Mouse (Mus musculus) 3134 (cell line): Measurements from ENCODE around the gene Chkb.

Experiments used
- DNase-seq: peaks from one replicate; pipeline ENCODE4 v3.0.0-alpha.2; 2011; ENCODE audit warnings: low spot score; ENCODE audit not compliant: insufficient read length; ENCODE audit errors: extremely low read depth

Chkb gene

GRCm38 (mm10) chr15:89404831-89405623, 24.7 kb downstream of the Chkb start:
- DNase-seq = no peak

GRCm38 (mm10) chr15:89402471-89402870, 27.2 kb downstream of the Chkb start:
- no peak for DNase-seq

DNA sequence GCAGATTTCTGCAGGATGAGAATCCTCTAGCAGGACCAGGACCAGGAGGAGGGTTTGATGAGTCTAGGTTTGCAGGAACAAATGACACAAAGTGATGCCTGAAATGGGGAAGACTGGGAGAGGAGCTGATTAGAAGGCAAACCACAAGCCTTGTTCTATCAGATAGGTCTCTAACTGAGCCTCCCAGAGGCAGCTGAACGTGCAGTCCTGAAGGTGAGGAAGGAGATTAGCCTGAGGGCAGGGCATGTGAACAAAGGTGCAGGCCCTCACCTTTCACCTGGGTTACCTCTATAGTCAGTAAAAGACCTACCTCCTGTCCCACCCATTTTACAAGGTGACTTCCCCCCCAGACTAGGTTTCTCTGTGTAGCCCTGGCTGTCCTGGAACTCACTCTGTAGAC, 30.0 kb downstream of the Chkb start:
- no peak for DNase-seq

DNA sequence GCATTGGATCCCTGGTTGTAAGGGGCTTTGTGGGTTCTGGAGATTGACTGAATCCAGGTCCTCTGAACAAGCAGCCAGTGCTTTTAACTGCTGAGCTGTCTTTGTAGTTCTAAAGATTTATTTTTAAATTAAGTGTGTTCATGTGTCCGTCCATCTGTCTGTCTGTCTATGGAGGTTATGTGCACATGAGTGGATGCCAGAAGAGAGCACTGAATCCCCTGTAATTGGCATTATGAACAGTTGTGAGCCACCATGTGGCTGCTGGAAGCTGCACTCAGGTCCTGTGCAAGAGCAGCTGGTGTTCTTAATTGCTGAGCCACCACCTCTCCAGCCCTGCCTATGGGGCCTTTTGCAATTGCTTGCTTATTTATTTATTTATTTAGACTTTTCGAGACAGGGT, 31.6 kb downstream of the Chkb start:
- no peak for DNase-seq

DNA sequence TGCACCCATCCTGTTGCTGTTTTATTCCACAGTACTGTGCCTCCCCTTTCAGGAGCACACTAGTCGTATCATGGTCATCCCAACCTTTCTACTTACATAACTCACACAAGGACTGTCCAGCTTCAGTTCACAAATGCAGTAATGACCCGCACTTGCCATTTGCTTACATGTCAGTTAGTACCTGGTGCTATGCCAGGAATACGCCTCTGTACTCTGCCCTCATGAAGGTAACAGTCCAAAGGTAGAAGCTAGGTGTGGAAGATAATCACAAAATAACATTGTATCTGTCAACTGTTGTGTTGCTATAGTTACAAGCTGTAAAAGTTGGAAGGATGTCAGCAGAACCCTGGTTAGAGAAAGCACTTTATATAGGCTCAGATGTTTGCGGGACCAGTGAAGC, 32.8 kb downstream of the Chkb start:
- no peak for DNase-seq

DNA sequence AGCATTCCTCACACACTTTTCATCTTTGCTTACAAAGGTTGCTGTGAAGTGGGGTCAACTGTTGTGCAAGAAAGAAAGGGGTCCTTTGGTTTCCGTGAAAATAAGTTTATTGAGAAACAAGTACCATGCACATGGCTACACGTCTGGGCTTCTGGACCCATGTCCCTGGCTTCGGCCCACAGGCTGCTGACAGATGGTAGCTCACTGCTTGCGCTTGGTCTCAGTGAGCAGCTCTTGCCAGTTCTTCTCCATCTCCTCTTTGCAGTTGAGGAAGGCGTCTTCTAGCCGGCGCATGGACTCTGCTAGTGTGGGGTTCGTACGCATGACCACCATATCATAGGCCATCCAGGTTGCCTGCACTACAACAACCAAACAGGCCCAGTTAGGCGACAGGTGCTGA, 39.6 kb downstream of the Chkb start:
- no peak for DNase-seq

DNA sequence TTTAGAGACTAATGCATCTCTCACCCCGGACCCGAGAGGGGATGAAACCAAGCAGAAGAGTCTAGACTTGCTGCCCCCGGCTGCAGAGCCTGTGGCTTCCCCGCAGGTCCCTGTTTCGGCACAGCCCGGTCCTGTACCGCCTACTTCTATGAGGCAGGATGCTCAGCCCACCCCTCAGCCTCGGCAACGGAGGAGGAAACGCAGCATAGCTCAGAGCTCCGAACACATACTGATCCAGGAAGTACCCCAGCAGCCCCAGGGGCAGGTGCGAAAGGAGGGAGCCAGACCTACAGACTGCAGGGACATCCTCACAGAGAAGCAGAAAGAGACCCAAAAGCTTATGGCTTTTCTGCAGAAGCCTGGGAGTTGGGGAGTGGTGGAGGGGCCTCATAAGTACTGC, 42.6 kb downstream of the Chkb start:
- no peak for DNase-seq

- DNase-seq = no peak
These were observed 45.1 kb downstream of the Chkb start, which contains the start of gene Klhdc7b for GRCm38 (mm10) chr15:89384617-89385016. Gene Klhdc7b, plus strand, starts transcription at chr15:89384917.

DNA sequence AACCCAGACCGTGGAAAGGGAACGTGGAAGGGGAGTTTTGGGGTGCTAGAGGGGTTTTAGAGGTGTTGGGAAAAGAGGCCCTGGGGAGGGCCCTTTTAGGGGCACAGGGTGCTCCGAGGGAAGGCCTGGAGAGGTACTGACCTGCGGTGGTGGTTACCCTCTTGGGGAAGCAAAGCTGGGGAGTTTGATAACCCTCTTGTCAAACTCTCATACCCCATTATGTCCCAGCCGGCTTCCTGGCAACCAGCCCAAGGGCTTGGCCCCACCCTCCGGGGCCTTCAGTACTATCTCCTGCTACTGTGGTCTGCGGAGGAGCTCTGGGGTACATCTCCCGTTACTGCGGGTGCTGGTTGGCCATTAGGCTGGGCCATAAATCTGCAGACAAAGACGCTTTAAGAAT, 50.3 kb downstream of the Chkb start:
- no peak for DNase-seq

- DNase-seq = no peak
These were observed 50.8 kb downstream of the Chkb start, which contains the start of gene Odf3b for GRCm38 (mm10) chr15:89378831-89379401. Gene Odf3b, minus strand, starts transcription at chr15:89379282.

- DNase-seq = no peak
These were observed 51.5 kb downstream of the Chkb start for GRCm38 (mm10) chr15:89377938-89378828.

GRCm38 (mm10) chr15:89377362-89377761, 52.3 kb downstream of the Chkb start:
- no peak for DNase-seq

DNA sequence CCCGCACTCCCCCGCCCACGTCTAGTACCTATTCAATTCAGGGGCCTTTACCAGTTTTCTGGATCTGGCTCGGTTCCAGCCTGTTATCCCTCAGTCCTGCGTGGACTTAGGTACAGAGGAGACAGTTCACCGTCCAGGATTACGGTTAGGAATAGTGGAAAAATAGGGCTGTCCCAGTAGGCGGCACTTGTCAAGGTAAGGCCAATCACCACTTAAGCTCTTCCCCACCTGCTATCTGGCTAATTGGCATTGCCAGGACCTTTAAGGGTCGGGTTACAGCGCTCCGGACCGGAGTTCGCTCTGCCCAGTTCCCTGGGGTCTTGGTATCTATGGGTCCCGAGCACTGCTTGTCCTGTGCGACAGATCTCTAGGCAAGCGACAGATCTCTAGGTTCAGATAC, 52.8 kb downstream of the Chkb start, which contains the start of gene Tymp:
TSS of gene Tymp (minus strand) at position 83 of the 400 bp plus-strand sequence.
- no peak for DNase-seq
